Mouse (Mus musculus): Measurements from ENCODE around the gene Pfkfb2.
"Not testable (repeated sequence)": the region's sequence is repeated elsewhere in the genome, so short reads cannot be mapped to it uniquely, and the experiment has no call there.

Pfkfb2 gene

GRCm38 (mm10) chr1:130698601-130699000 is 30.5 kb downstream of the Pfkfb2 start:
- no peak for DNase-seq (ENCODE audit: low spot score)

- DNase-seq (ENCODE audit: low spot score), result no peak
These were observed 45.1 kb downstream of the Pfkfb2 start for GRCm38 (mm10) chr1:130683905-130684304.

GRCm38 (mm10) chr1:130681656-130682413 is 47.2 kb downstream of the Pfkfb2 start:
- DNase-seq (ENCODE audit: low spot score), result no peak

- DNase-seq (ENCODE audit: low spot score), result no peak
These were observed 48.0 kb downstream of the Pfkfb2 start for GRCm38 (mm10) chr1:130681075-130681474.

GRCm38 (mm10) chr1:130678551-130678950 is 50.5 kb downstream of the Pfkfb2 start:
- no peak for DNase-seq (ENCODE audit: low spot score)

GRCm38 (mm10) chr1:130663576-130663975 is 65.5 kb downstream of the Pfkfb2 start:
- DNase-seq (ENCODE audit: low spot score), result not testable (repeated sequence)

- DNase-seq (ENCODE audit: low spot score), result no peak
These were observed 67.6 kb downstream of the Pfkfb2 start, which contains the start of gene C4bp for GRCm38 (mm10) chr1:130661454-130661853. Gene C4bp (minus strand): TSS chr1:130661632.

- not testable (repeated sequence) for DNase-seq (ENCODE audit: low spot score)
These were observed 69.4 kb downstream of the Pfkfb2 start for GRCm38 (mm10) chr1:130659641-130660040.

- no peak for DNase-seq (ENCODE audit: low spot score)
These were observed 85.0 kb downstream of the Pfkfb2 start for GRCm38 (mm10) chr1:130644103-130644502.

- no peak for DNase-seq (ENCODE audit: low spot score)
These were observed 88.1 kb downstream of the Pfkfb2 start for GRCm38 (mm10) chr1:130640967-130641366.

Data from urinary bladder, postnatal 14 days (tissue).